Mouse (Mus musculus) thymus, adult 2 months (tissue): ENCODE results near the gene C1qtnf1.

Experiments used
- CTCF ChIP-seq: fragments of 200-500 bp; IDR thresholded peaks from 2 replicates; pipeline ENCODE4 v1.5.1; 2012; ENCODE audit warnings: mild to moderate bottlenecking, control low read depth, low read length, moderate library complexity, borderline replicate concordance; ENCODE audit not compliant: control insufficient read depth, poor library complexity, insufficient read depth; ENCODE audit errors: extremely low read depth
- POLR2A ChIP-seq: fragments of 200-500 bp; IDR thresholded peaks from 2 replicates; pipeline ENCODE4 v1.6.1; 2012; ENCODE audit warnings: mild to moderate bottlenecking, low read length, control low read depth, moderate library complexity; ENCODE audit not compliant: control insufficient read depth, poor library complexity, insufficient read depth; ENCODE audit errors: extremely low read depth

GRCm38 (mm10) chr11:118467441-118468035 is 39.5 kb downstream of the C1qtnf1 start:
- no peak for TF ChIP-seq CTCF
- TF ChIP-seq POLR2A: no peak
